Mouse (Mus musculus) erythroblast, embryonic 14.5 days (primary cell): ENCODE measurements around the gene Arhgap31. TPM values are rescaled to one million over a fixed set of nuclear protein-coding genes. Genes with fewer than 3 reads are reported as not detected.

Source experiments
- H3K27me3 ChIP-seq: 2 replicates; pipeline ENCODE4 v1.6.1; 2012; ENCODE audit warnings: inconsistent platforms; ENCODE audit not compliant: control insufficient read depth
- H3K36me3 ChIP-seq: 2 replicates; pipeline ENCODE4 v1.6.1; 2012; ENCODE audit warnings: mild to moderate bottlenecking, inconsistent platforms; ENCODE audit not compliant: control insufficient read depth
- H3K4me1 ChIP-seq: 2 replicates; pipeline ENCODE4 v1.6.1; 2012; ENCODE audit warnings: inconsistent platforms; ENCODE audit not compliant: control insufficient read depth
- H3K4me3 ChIP-seq: replicated peaks from 2 replicates; pipeline ENCODE3; 2012; ENCODE audit warnings: moderate library complexity, mild to moderate bottlenecking, inconsistent platforms
- H3K9me3 ChIP-seq: 2 replicates; pipeline ENCODE4 v1.6.1; 2012; ENCODE audit warnings: low read length, inconsistent platforms, mixed read lengths; ENCODE audit not compliant: control insufficient read depth
- GATA1 ChIP-seq: IDR thresholded peaks from 2 replicates; pipeline ENCODE4 v1.6.1; 2012; ENCODE audit warnings: low read length, inconsistent platforms, mixed read lengths
- TAL1 ChIP-seq: IDR thresholded peaks from 3 replicates; pipeline ENCODE4 v1.6.1; 2012; ENCODE audit warnings: low read length, inconsistent platforms, mixed read lengths
- polyA plus RNA-seq: library from polyadenylated mRNA; stranded (reverse); fragments of >175 nt; gene quantifications from 2 replicates; pipeline ENCODE4 v1.2.3, GENCODE M21; 2012

The Arhgap31 gene
- polyA plus RNA-seq, 1 experiment: 0.01 TPM

DNA sequence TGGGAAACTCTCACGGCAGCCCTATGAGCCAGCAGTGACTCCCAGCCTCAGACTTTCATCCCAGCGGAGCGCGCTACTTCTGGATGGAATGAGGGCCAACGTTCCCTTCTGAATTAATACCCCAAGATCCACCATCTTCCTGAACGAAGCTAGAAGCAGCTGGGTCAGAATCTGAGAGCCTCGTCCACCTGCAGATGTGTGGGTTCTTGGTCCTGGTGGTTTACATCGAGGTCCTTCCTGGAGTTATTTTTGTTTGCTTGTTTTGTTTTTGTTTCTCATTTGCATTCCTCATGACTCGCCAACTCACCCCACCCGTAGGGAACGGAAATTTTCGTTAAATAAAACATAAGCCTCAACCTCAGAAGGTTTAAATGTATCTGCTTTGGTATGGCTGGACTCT lies 61.8 kb downstream of the Arhgap31 start:
- TF ChIP-seq TAL1: no peak
- no peak for TF ChIP-seq GATA1
- H3K4me3 ChIP-seq: no peak overlapping the region
- peaks cover 47% of the 10 kb centered on the region for H3K27me3 ChIP-seq
- H3K36me3 ChIP-seq: no peaks in the 10 kb centered on the region
- H3K4me1 ChIP-seq: no peaks in the 10 kb centered on the region
- no peaks in the 10 kb centered on the region for H3K9me3 ChIP-seq

DNA sequence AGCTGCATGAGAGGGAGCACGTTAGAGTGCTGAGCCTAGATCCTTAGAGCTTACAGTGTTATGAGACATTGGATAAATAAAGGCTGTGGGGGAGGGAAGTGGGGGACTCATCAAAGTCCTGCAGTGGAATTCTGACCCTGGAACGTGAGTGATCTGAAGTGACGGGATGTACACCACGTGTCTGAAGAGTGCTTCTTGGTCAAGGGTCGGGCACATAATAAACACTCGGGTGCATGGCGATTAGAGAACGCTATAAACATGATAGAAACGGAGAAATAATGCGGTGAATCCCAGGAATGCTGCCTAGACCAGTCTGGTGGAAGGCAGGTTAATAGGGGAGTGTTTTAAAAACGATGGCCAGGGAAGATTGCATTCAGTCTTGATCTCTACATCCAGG lies 63.6 kb downstream of the Arhgap31 start:
- Histone ChIP-seq H3K4me1 (no peaks in the 10 kb centered on the region), H3K36me3 (no peaks in the 10 kb centered on the region), H3K27me3 (peaks cover 41% of the 10 kb centered on the region), H3K9me3 (no peaks in the 10 kb centered on the region), H3K4me3 (no peak overlapping the region)
- no peak for TF ChIP-seq GATA1
- TF ChIP-seq TAL1: no peak

DNA sequence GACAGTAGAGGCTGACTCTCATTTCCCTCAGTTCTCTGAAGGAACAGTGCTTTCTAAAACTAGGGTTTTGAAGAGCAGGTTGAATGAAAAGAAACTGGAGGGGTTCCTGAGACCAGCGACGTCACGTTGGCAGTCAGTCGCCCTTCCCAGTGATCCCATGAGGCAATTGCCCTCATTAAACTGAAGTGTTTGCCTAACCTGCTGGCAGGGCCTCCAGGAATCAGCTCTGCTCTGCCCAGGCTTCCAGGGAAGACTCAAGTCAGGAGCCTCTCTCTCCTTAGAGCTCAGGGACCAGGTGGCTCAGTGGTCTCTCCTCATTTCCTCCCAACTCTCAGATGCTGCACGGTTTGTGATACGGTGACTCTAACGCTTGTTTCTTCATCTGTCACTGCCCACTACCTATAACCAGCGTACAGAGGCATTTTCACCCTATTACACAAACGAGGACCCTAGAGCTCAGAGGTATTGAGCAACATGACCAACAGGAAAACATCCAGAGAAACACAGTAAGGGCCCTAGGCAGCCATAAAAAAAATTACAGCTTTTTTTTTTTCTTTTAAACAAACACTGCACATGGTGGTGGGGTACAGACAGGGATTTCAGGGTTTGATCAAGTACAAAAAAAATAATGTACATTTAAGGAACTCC lies 64.2 kb downstream of the Arhgap31 start:
- Histone ChIP-seq H3K27me3 (peaks cover 36% of the 10 kb centered on the region), H3K36me3 (no peaks in the 10 kb centered on the region)
- no peak for TF ChIP-seq TAL1
- TF ChIP-seq GATA1: no peak

DNA sequence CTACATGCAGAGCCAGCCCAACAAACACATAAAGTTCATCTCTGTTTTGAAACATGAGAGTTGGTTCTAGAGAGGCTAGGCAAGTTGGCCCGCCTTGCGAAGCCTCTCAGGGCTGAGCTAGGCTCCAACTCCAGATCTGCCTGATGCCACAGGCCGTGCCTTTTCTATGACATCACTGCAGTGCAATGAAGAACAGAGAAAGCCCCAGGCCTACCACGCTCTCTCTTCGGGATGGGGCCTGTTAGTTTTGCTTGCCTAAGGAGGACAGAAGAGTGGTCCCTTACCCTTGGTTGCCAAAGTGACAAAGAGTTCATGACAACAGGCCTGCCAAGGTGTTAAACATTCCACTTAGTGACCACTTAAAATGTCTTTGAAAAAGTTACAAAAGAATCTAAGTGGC lies 64.9 kb downstream of the Arhgap31 start:
- no peaks in the 10 kb centered on the region for H3K36me3 ChIP-seq
- H3K9me3 ChIP-seq: no peaks in the 10 kb centered on the region
- no peaks in the 10 kb centered on the region for H3K4me1 ChIP-seq
- TF ChIP-seq GATA1 (no peak), TAL1 (no peak)
- H3K27me3 ChIP-seq: peaks cover 29% of the 10 kb centered on the region
- no peak overlapping the region for H3K4me3 ChIP-seq

More for the DNA sequence above, 64.2 kb downstream of the Arhgap31 start:
- Histone ChIP-seq H3K4me3 (no peak overlapping the region), H3K4me1 (no peaks in the 10 kb centered on the region), H3K9me3 (no peaks in the 10 kb centered on the region)

DNA sequence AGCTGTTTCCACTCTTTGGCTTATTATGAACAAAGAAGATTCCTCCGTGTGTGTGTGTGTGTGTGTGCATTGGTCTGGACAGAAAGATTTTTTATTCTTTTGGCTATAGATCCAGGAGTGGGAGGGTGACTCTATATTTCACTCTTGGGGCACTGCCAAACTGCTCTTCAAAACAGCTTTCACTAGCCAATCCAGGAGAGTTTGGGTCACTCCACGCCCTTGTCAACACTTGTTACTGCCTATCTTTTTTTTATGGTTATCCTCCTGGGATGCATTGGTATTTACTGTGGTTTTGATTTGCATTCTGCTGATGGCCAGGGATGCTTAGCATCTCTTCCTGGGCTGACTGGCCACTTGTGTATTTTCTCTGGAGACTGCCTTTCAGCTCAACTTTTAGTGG lies 68.6 kb downstream of the Arhgap31 start:
- Histone ChIP-seq H3K9me3 (no peaks in the 10 kb centered on the region), H3K27me3 (peaks cover 5% of the 10 kb centered on the region; the same call in 1 of the 2 replicates), H3K36me3 (no peaks in the 10 kb centered on the region), H3K4me3 (no peak overlapping the region), H3K4me1 (no peaks in the 10 kb centered on the region)
- TF ChIP-seq TAL1: no peak

DNA sequence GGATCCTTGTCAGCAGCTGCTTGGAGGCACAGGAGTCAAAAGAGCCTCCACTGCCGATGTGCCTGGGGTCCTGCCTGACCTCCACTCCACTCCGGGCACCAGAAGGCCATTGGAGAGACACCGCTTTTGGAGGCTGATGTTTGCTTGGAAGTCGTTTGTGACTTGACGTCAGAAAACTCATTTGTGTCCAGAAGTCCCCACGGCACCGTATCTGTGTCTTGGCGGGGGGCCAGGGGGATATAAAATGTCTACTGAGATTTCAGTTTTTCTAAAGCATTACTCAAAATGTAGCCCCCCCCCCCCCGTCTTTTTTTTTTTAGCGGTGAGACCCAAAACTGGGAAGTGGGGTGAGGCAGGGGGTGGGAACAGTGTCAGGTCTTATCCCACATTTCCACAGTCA lies 76.0 kb downstream of the Arhgap31 start:
- Histone ChIP-seq H3K4me3 (no peak overlapping the region), H3K4me1 (no peaks in the 10 kb centered on the region), H3K36me3 (no peaks in the 10 kb centered on the region), H3K27me3 (peaks cover 4% of the 10 kb centered on the region), H3K9me3 (no peaks in the 10 kb centered on the region)
- TF ChIP-seq TAL1 (no peak), GATA1 (no peak)

DNA sequence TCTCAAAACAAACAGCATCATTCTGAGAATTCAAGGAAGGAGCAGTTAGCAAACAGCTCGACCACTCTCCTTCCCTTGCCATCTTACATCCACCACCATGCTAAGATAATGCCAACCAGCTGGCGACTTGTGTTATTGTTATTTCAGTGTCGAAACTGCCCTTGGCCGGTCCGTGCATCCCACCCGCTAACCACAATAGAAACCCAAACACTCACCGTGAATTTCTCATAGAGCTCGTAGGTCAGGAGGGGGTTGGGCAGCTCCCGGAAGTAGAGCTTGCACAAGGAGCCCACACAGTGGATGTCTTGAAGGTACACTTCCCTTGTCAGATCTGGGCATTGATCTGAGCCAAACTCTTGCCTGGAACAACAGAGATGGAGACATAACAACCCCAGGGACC lies 76.4 kb downstream of the Arhgap31 start:
- no peaks in the 10 kb centered on the region for H3K36me3 ChIP-seq
- H3K27me3 ChIP-seq: peaks cover 4% of the 10 kb centered on the region
- H3K4me1 ChIP-seq: no peaks in the 10 kb centered on the region
- H3K9me3 ChIP-seq: no peaks in the 10 kb centered on the region
- TF ChIP-seq GATA1 (no peak), TAL1 (no peak)
- H3K4me3 ChIP-seq: no peak overlapping the region

DNA sequence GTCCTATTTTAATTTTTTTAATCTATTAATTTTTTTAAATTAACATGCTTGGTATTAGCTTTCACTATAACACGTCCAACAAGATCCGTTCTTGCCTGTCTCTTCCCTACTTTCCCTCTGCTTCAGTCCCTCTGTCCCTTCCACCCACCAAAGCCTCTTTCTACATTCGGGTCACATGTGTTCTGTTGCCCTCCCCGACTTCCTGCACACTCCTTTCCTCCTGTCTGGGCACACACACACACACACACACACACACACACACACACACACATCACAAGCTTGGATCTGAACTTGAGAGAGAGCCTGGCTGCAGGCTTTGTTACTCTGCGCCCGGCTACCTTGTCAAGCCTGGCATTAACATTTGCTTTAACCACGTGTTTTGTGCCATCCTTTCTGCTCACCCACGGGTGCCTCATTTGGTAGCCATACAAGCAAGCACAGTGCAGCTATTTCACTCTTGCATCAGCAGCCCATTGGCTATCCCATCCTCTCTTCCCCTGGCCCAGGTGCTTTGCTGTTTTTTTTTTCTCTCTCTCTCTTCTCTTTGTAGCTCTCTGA lies 77.2 kb downstream of the Arhgap31 start:
- TF ChIP-seq TAL1: no peak
- no peak for TF ChIP-seq GATA1
- peaks cover 4% of the 10 kb centered on the region for H3K27me3 ChIP-seq
- no peaks in the 10 kb centered on the region for H3K4me1 ChIP-seq
- H3K36me3 ChIP-seq: no peaks in the 10 kb centered on the region
- H3K4me3 ChIP-seq: no peak overlapping the region
- no peaks in the 10 kb centered on the region for H3K9me3 ChIP-seq

DNA sequence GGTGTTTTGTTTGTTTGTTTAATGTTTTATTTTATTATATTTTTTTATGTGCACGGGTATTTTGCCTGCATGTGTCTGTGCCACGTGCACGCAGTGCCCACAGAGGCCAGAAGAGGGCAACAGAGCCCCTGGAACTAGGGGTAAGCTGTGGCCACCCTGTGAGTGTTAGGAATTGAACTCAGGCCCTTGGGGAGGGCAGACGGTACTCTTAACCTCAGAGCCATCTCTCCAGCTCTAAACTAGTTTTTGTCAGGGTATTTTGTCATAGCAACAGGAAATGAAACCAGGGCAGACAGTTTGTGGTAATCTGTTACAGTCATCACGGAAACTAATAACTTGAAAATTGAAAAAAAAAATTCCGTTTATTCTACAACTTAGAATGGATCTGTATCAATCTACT lies 80.9 kb downstream of the Arhgap31 start:
- Histone ChIP-seq H3K9me3 (no peaks in the 10 kb centered on the region), H3K36me3 (no peaks in the 10 kb centered on the region), H3K27me3 (peaks cover 7% of the 10 kb centered on the region), H3K4me3 (no peak overlapping the region), H3K4me1 (no peaks in the 10 kb centered on the region)
- TF ChIP-seq TAL1: no peak
- TF ChIP-seq GATA1: no peak
